Mouse (Mus musculus) stomach, postnatal 0 days (tissue): ENCODE measurements around the gene Crhr2. TPM values are rescaled to one million over a fixed set of nuclear protein-coding genes. Genes with fewer than 3 reads are reported as not detected.

Source experiments
- ATAC-seq: fragments of 200-750 bp; cut with Nextera tagmentation; 2 replicates; pipeline ENCODE4 v1.8.0; 2017; ENCODE audit not compliant: low FRiP score, low TSS enrichment
- DNase-seq: peaks from one replicate; pipeline ENCODE4 v3.0.0-alpha.2; 2016; ENCODE audit warnings: low spot score
- H3K27ac ChIP-seq: fragments of 300-500 bp; sonication (generic); replicated peaks from 2 replicates; pipeline ENCODE4 v1.5.1; 2014; ENCODE audit warnings: mild to moderate bottlenecking, control low read depth
- H3K27me3 ChIP-seq: fragments of 300-500 bp; sonication (generic); 2 replicates; pipeline ENCODE4 v1.6.1; 2014; ENCODE audit warnings: low read length; ENCODE audit not compliant: control insufficient read depth, insufficient read depth
- H3K36me3 ChIP-seq: fragments of 300-500 bp; sonication (generic); 2 replicates; pipeline ENCODE4 v1.6.1; 2014; ENCODE audit warnings: low read length, mixed read lengths; ENCODE audit not compliant: control insufficient read depth, insufficient read depth
- H3K4me1 ChIP-seq: fragments of 300-500 bp; sonication (generic); replicated peaks from 2 replicates; pipeline ENCODE4 v1.6.1; 2014; ENCODE audit warnings: antibody characterized with exemption; ENCODE audit not compliant: control insufficient read depth, insufficient read depth
- H3K4me2 ChIP-seq: fragments of 300-500 bp; sonication (generic); replicated peaks from 2 replicates; pipeline ENCODE4 v1.6.1; 2014; ENCODE audit warnings: low read depth, mild to moderate bottlenecking, control low read depth, moderate library complexity
- H3K4me3 ChIP-seq: fragments of 300-500 bp; sonication (generic); 2 replicates; pipeline ENCODE4 v1.5.1; 2014; ENCODE audit warnings: low read depth, low read length, control low read depth
- H3K9ac ChIP-seq: fragments of 300-500 bp; sonication (generic); 2 replicates; pipeline ENCODE4 v1.6.1; 2014; ENCODE audit warnings: mild to moderate bottlenecking, low read length, control low read depth, mixed read lengths
- H3K9me3 ChIP-seq: fragments of 300-500 bp; sonication (generic); 2 replicates; pipeline ENCODE4 v1.6.1; 2016; ENCODE audit warnings: low read length; ENCODE audit not compliant: control insufficient read depth
- CTCF ChIP-seq: IDR thresholded peaks from 2 replicates; pipeline ENCODE4 v1.5.1; 2016; ENCODE audit warnings: antibody characterized with exemption, low read depth, mild to moderate bottlenecking, moderate library complexity
- EP300 ChIP-seq: optimal IDR thresholded peaks from 2 replicates; pipeline ENCODE3; 2016; ENCODE audit warnings: antibody characterized with exemption
- WGBS: fragments of 180-500 bp; shearing (Covaris S2); extraction: QIAGEN DNeasy Blood & Tissue Kit; methylation state at CpG from one replicate; pipeline ENCODE4 v1.1.7; 2014; 5-methylcytosine and 5-hydroxymethylcytosine counted together
- polyA plus RNA-seq: library from polyadenylated mRNA; unstranded; fragments of >200 nt; fragmentation: Nextera tagmentation; extraction: Ambion mirVana; gene quantifications from 2 replicates; pipeline ENCODE4 v1.2.1, GENCODE M21; 2015

Crhr2 gene
- polyA plus RNA-seq, 1 experiment from 2014 or later, result 0.23 TPM

GRCm38 (mm10) chr6:55133425-55133824 is 609 bp upstream of the Crhr2 start:
- TF ChIP-seq EP300 (no peak), CTCF (no peak)
- ATAC-seq (no peak), DNase-seq (no peak)
- no peaks in the 10 kb centered on the region for H3K36me3 ChIP-seq
- H3K4me1 ChIP-seq, result no peaks in the 10 kb centered on the region
- no peaks in the 10 kb centered on the region for H3K27me3 ChIP-seq
- H3K4me3 ChIP-seq, result no peak overlapping the region
- no peak overlapping the region for H3K27ac ChIP-seq
- H3K4me2 ChIP-seq, result no peak overlapping the region
- H3K9ac ChIP-seq, result no peak overlapping the region
- 78% methylated on average over 1 of the region's 1 CpGs for WGBS
- no peaks in the 10 kb centered on the region for H3K9me3 ChIP-seq

- ATAC-seq (no peak), DNase-seq (no peak)
- H3K27ac ChIP-seq, result no peak overlapping the region
- no peaks in the 10 kb centered on the region for H3K27me3 ChIP-seq
- TF ChIP-seq EP300, result no peak
- no peak for TF ChIP-seq CTCF
- H3K9me3 ChIP-seq, result no peaks in the 10 kb centered on the region
- H3K4me2 ChIP-seq, result no peak overlapping the region
- 77% methylated on average over 4 of the region's 4 CpGs for WGBS
- H3K4me1 ChIP-seq, result no peaks in the 10 kb centered on the region
- no peaks in the 10 kb centered on the region for H3K36me3 ChIP-seq
- no peak overlapping the region for H3K4me3 ChIP-seq
- no peak overlapping the region for H3K9ac ChIP-seq
Measured at GRCm38 (mm10) chr6:55131301-55131700, 1.5 kb downstream of the Crhr2 start.

- no peaks in the 10 kb centered on the region for H3K4me1 ChIP-seq
- WGBS, result 39% methylated on average over 6 of the region's 6 CpGs
- no peak overlapping the region for H3K4me2 ChIP-seq
- H3K9me3 ChIP-seq, result no peaks in the 10 kb centered on the region
- H3K27ac ChIP-seq, result no peak overlapping the region
- no peak for TF ChIP-seq CTCF
- no peak for TF ChIP-seq EP300
- ATAC-seq (no peak), DNase-seq (no peak)
- no peaks in the 10 kb centered on the region for H3K27me3 ChIP-seq
- H3K4me3 ChIP-seq, result no peak overlapping the region
- H3K36me3 ChIP-seq, result no peaks in the 10 kb centered on the region
- H3K9ac ChIP-seq, result no peak overlapping the region
Measured at GRCm38 (mm10) chr6:55130631-55131030, 2.2 kb downstream of the Crhr2 start.

GRCm38 (mm10) chr6:55128391-55128790 is 4.4 kb downstream of the Crhr2 start:
- Histone ChIP-seq H3K4me1 (no peaks in the 10 kb centered on the region), H3K36me3 (no peaks in the 10 kb centered on the region), H3K9me3 (no peaks in the 10 kb centered on the region), H3K27me3 (no peaks in the 10 kb centered on the region), H3K4me3 (no peak overlapping the region), H3K27ac (no peak overlapping the region), H3K4me2 (no peak overlapping the region), H3K9ac (no peak overlapping the region)
- DNase-seq (no peak), ATAC-seq (no peak)
- TF ChIP-seq CTCF, result no peak

GRCm38 (mm10) chr6:55126576-55126975 is 6.2 kb downstream of the Crhr2 start:
- no peak overlapping the region for H3K27ac ChIP-seq
- H3K4me3 ChIP-seq, result no peak overlapping the region
- no peak overlapping the region for H3K9ac ChIP-seq
- H3K4me2 ChIP-seq, result no peak overlapping the region
- no peaks in the 10 kb centered on the region for H3K4me1 ChIP-seq
- 78% methylated on average over 5 of the region's 5 CpGs for WGBS
- H3K27me3 ChIP-seq, result no peaks in the 10 kb centered on the region
- TF ChIP-seq EP300 (no peak), CTCF (no peak)
- ATAC-seq, result no peak
- H3K36me3 ChIP-seq, result no peaks in the 10 kb centered on the region
- no peak for DNase-seq
- no peaks in the 10 kb centered on the region for H3K9me3 ChIP-seq

- H3K9me3 ChIP-seq, result no peaks in the 10 kb centered on the region
- 32% methylated on average over 4 of the region's 4 CpGs for WGBS
- H3K4me3 ChIP-seq, result no peak overlapping the region
- TF ChIP-seq EP300 (no peak), CTCF (no peak)
- no peaks in the 10 kb centered on the region for H3K4me1 ChIP-seq
- 0 out of 2 replicates have a peak, but pooled peaks have one; percentile 53 for ATAC-seq
- no peak overlapping the region for H3K4me2 ChIP-seq
- no peak for DNase-seq
- H3K27me3 ChIP-seq, result no peaks in the 10 kb centered on the region; the same call in 1 of the 2 replicates
- no peaks in the 10 kb centered on the region for H3K36me3 ChIP-seq
- H3K9ac ChIP-seq, result no peak overlapping the region
- no peak overlapping the region for H3K27ac ChIP-seq
Measured at GRCm38 (mm10) chr6:55123056-55123455, 9.8 kb downstream of the Crhr2 start.
